Mouse (Mus musculus) liver, embryonic 14.5 days (tissue): ENCODE results near the gene Gucy1b2. TPM values are rescaled to one million over a fixed set of nuclear protein-coding genes. Genes with fewer than 3 reads are reported as not detected.

Experiments
- ATAC-seq: fragments of 200-750 bp; cut with Nextera tagmentation; 2 replicates; pipeline ENCODE4 v1.8.0; 2017; ENCODE audit warnings: moderate number of reproducible peaks, mild to moderate bottlenecking, moderate library complexity; ENCODE audit not compliant: insufficient read depth
- DNase-seq, 3 experiments: peaks; one replicate each; pipeline ENCODE4 v3.0.0-alpha.2; 2012 to 2013; ENCODE audit warnings: low read depth in 3 of 3, low spot score in 3 of 3
- H3K27ac ChIP-seq: fragments of 300-500 bp; sonication (generic); 2 replicates; pipeline ENCODE4 v1.5.1; 2014; ENCODE audit warnings: moderate library complexity, mild to moderate bottlenecking, control low read depth, inconsistent platforms
- H3K27me3 ChIP-seq: fragments of 300-500 bp; sonication (generic); 2 replicates; pipeline ENCODE4 v1.6.1; 2014; ENCODE audit warnings: mild to moderate bottlenecking, low read length, moderate library complexity; ENCODE audit not compliant: control insufficient read depth, insufficient read depth
- H3K36me3 ChIP-seq: fragments of 300-500 bp; sonication (generic); replicated peaks from 2 replicates; pipeline ENCODE4 v1.6.1; 2014; ENCODE audit warnings: low read depth; ENCODE audit not compliant: control insufficient read depth, insufficient read depth
- H3K4me1 ChIP-seq, 2 experiments: fragments of 200-500 bp in 1 of 2; fragments of 300-500 bp in 1 of 2; sonication (generic) in 1 of 2; replicated peaks; 2 replicates each; pipeline ENCODE4 v1.6.1; 2012 to 2014; ENCODE audit warnings: antibody characterized with exemption in 1 of 2, inconsistent platforms in 1 of 2, low read length in 1 of 2; ENCODE audit not compliant: control insufficient read depth in 2 of 2, insufficient read depth in 2 of 2
- H3K4me2 ChIP-seq: fragments of 300-500 bp; sonication (generic); 2 replicates; pipeline ENCODE4 v1.6.1; 2014; ENCODE audit warnings: low read depth, mild to moderate bottlenecking, control low read depth, moderate library complexity
- H3K4me3 ChIP-seq, 2 experiments: fragments of 200-500 bp in 1 of 2; fragments of 300-500 bp in 1 of 2; sonication (generic) in 1 of 2; 2 replicates each; pipeline ENCODE4 v1.5.1; 2012 to 2014; ENCODE audit warnings: low read depth in 2 of 2, low read length in 2 of 2, mild to moderate bottlenecking in 2 of 2, control low read depth in 1 of 2, inconsistent platforms in 1 of 2, moderate library complexity in 1 of 2; ENCODE audit not compliant: insufficient read depth in 1 of 2
- H3K9ac ChIP-seq: fragments of 300-500 bp; sonication (generic); replicated peaks from 2 replicates; pipeline ENCODE4 v1.6.1; 2014; ENCODE audit warnings: mild to moderate bottlenecking, control low read depth, moderate library complexity
- H3K9me3 ChIP-seq: fragments of 300-500 bp; sonication (generic); 2 replicates; pipeline ENCODE4 v1.6.1; 2016; ENCODE audit warnings: low read length, mixed read lengths; ENCODE audit not compliant: control insufficient read depth
- CTCF ChIP-seq: IDR thresholded peaks from 2 replicates; pipeline ENCODE4 v1.5.1; 2016; ENCODE audit warnings: antibody characterized with exemption, low read depth, control low read depth
- EP300 ChIP-seq: IDR thresholded peaks from 2 replicates; pipeline ENCODE4 v1.6.1; 2016; ENCODE audit warnings: antibody characterized with exemption, low read depth
- WGBS: fragments of 180-500 bp; shearing (Covaris S2); extraction: QIAGEN DNeasy Blood & Tissue Kit; methylation state at CpG from one replicate; pipeline ENCODE4 v1.1.7; 2014; ENCODE audit not compliant: insufficient replicate concordance; 5-methylcytosine and 5-hydroxymethylcytosine counted together
- polyA plus RNA-seq, 2 experiments: library from polyadenylated mRNA; depleted of rRNA in 1 of 2; stranded (reverse) in 1 of 2; unstranded in 1 of 2; fragments of >200 nt; fragmentation: Nextera tagmentation in 1 of 2; extraction: Ambion mirVana in 1 of 2; gene quantifications; 2 replicates each; pipeline versions ENCODE4 v1.2.1 to v1.2.3; 2012 to 2014

Gene Gucy1b2
- polyA plus RNA-seq, 2 experiments, result not detected

DNA sequence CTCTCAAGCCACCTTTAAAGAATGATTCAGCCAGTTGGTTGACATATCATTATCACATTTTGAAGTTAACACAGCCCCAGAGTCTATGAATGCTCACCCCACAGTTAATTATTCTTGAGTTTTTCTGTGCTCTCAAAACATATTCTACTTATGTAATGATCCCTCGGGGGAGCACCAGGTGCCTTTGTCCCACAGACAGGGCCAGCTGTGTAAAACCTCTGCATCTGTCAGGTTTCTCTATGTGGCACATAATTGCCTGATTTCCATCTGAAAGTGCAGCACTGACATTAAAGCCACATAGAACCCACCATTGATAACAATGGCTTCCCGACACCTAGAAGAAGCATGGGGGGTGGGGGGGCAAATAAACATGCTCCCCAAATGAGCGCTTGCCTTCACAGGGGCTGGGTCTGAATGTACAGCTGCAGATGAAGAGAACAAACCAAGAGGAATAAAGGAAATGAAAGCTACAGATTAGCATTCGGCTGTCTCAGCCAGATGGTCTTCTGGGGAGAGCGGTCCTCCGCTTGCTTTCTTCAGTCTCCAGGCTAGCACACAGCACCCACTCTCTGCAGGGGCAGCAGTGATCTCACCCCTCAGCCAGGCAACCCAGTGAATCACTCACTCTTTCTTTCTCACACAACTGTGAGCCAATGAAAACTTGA lies 66.9 kb downstream of the Gucy1b2 start:
- ATAC-seq (no peak), DNase-seq (no peak)
- Histone ChIP-seq H3K4me2 (no peak overlapping the region), H3K27ac (no peak overlapping the region), H3K9ac (no peak overlapping the region), H3K4me3 (no peak overlapping the region), H3K9me3 (no peaks in the 10 kb centered on the region), H3K27me3 (no peaks in the 10 kb centered on the region), H3K4me1 (no peaks in the 10 kb centered on the region), H3K36me3 (no peaks in the 10 kb centered on the region)
- 65% methylated on average over 6 of the region's 6 CpGs for WGBS
- TF ChIP-seq EP300 (no peak), CTCF (no peak)

DNA sequence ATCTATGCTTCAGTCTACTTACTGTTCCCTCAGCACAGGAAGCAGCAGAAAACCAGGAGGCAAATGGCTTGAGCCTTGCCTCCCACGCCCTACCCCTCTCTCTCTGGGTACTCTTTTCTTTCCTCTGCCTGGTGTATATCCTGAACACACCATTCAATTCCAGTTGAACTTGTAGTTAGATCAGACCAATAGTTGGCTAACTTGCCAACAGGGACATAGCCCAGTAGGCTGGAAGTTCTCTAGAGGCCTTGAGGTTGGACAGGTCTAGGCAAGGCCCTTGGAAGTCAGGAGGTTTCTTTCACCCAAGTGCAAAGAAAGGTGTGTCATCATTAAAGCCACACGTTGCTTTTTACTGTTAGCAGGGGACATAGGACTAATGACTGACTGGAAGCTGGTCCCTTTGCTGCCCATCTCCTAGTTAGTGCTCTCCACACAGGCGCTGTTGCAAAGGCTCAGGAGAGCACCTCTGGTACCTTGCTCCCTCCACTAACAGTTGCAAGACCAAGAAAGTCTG lies 72.2 kb downstream of the Gucy1b2 start:
- Histone ChIP-seq H3K36me3 (no peaks in the 10 kb centered on the region), H3K4me3 (no peak overlapping the region), H3K27me3 (no peaks in the 10 kb centered on the region), H3K9me3 (no peaks in the 10 kb centered on the region), H3K4me1 (no peaks in the 10 kb centered on the region), H3K9ac (no peak overlapping the region), H3K27ac (no peak overlapping the region), H3K4me2 (no peak overlapping the region)
- ATAC-seq, result no peak
- WGBS, result 67% methylated on average over 3 of the region's 3 CpGs
- DNase-seq, result no peak
- no peak for TF ChIP-seq CTCF
- TF ChIP-seq EP300, result no peak

DNA sequence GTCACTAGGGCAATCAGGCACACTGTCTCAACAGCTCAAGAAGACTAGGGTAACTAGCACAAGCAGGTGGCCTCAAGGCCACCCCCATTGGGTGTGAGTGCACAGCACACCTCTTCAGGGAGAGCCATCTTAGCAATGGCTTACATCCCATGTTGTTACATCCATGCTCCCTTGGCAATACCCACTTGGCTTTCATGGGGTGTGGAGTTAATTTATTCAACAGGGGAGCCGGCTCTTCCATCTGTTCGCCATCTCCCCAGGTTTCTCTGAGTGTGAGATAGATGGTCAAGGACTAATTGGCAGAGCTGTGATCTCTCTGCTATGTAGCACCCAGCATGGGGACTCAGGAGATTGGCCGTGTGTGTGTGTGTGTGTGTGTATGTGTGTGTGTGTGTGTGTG lies 73.0 kb downstream of the Gucy1b2 start:
- Histone ChIP-seq H3K4me2 (no peak overlapping the region), H3K4me1 (no peaks in the 10 kb centered on the region), H3K36me3 (no peaks in the 10 kb centered on the region), H3K9me3 (no peaks in the 10 kb centered on the region), H3K27me3 (no peaks in the 10 kb centered on the region), H3K27ac (no peak overlapping the region), H3K4me3 (no peak overlapping the region), H3K9ac (no peak overlapping the region)
- TF ChIP-seq CTCF, result no peak
- TF ChIP-seq EP300, result no peak
- ATAC-seq (no peak), DNase-seq (no peak)
- WGBS, result 62% methylated on average over 3 of the region's 3 CpGs

GRCm38 (mm10) chr14:62380606-62381005 lies 75.5 kb downstream of the Gucy1b2 start:
- Histone ChIP-seq H3K27me3 (no peaks in the 10 kb centered on the region), H3K4me2 (no peak overlapping the region), H3K36me3 (no peaks in the 10 kb centered on the region; the same call in 1 of the 2 replicates), H3K27ac (no peak overlapping the region), H3K4me1 (no peaks in the 10 kb centered on the region), H3K9me3 (no peaks in the 10 kb centered on the region), H3K4me3 (no peak overlapping the region), H3K9ac (no peak overlapping the region)
- no peak for TF ChIP-seq CTCF
- no peak for TF ChIP-seq EP300
- DNase-seq (no peak), ATAC-seq (no peak)
- WGBS, result 50% methylated on average over 6 of the region's 6 CpGs

DNA sequence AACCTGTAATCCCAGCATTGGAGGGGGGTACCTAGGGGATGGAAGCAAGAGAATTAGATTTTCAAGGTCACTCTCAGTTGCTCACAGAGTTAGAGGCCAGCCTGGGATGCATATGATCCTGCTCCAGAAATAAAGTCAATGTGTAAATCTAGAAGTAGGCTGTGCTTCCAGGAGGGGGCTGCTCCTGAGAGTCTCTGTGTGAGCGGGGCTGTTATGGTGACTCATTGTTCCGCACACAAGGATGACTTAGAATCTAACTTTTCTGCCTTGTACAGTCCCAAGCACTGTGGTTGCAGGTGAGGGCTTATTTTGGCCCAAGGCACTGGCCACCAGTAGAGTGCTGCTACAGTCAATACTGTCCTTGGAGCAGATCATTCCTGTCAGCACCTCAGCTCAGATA lies 76.7 kb downstream of the Gucy1b2 start:
- H3K4me3 ChIP-seq, result no peak overlapping the region
- H3K36me3 ChIP-seq, result no peaks in the 10 kb centered on the region; the same call in 1 of the 2 replicates
- DNase-seq (no peak), ATAC-seq (no peak)
- no peak overlapping the region for H3K4me2 ChIP-seq
- H3K9ac ChIP-seq, result no peak overlapping the region
- TF ChIP-seq CTCF, result no peak
- TF ChIP-seq EP300, result no peak
- no peaks in the 10 kb centered on the region for H3K9me3 ChIP-seq
- no peaks in the 10 kb centered on the region for H3K4me1 ChIP-seq
- H3K27ac ChIP-seq, result no peak overlapping the region
- 86% methylated on average over 2 of the region's 2 CpGs for WGBS
- no peaks in the 10 kb centered on the region for H3K27me3 ChIP-seq
